In genomic region chr11:67526621-67527545, GRCm38 (mm10) we compare ENCODE assay signal across 8 mouse cellular contexts.
DNase-seq lines count a peak whose midpoint lies in the region; ATAC-seq and TF ChIP-seq lines count a peak whose summit lies in the region.

No protein-coding gene starts in this region.

- no peak overlapping the region for H3K4me2 ChIP-seq in kidney, postnatal 0 days (ENCODE audit: low read length)
- no peak overlapping the region for H3K4me2 ChIP-seq in stomach, embryonic 15.5 days
- H3K4me2 ChIP-seq in midbrain, embryonic 13.5 days (replicated peaks) = no peak overlapping the region

- H3K27ac ChIP-seq in kidney, postnatal 0 days = peak overlapping the region; percentile 38
- H3K27ac ChIP-seq in stomach, embryonic 15.5 days = peak overlapping the region; percentile 78
- H3K27ac ChIP-seq in midbrain, embryonic 13.5 days = no peak overlapping the region

- no peaks in the 10 kb centered on the region for H3K36me3 ChIP-seq in kidney, postnatal 0 days (ENCODE audit: insufficient read depth, low read length)
- H3K36me3 ChIP-seq in stomach, embryonic 15.5 days = no peaks in the 10 kb centered on the region
- no peaks in the 10 kb centered on the region for H3K36me3 ChIP-seq in midbrain, embryonic 13.5 days

- 52% methylated on average over 12 of the region's 12 CpGs for WGBS in kidney, postnatal 0 days
- 57% methylated on average over 12 of the region's 12 CpGs for WGBS in stomach, embryonic 15.5 days
- 80% methylated on average over 12 of the region's 12 CpGs for WGBS in midbrain, embryonic 13.5 days

- peak; percentile 16; the same call in 1 of the 2 replicates for TF ChIP-seq CTCF in kidney, postnatal 0 days (IDR thresholded peaks at IDR 0.05; ENCODE audit: low read depth)

- peaks cover 16% of the 10 kb centered on the region for H3K4me1 ChIP-seq in kidney, postnatal 0 days (replicated peaks; ENCODE audit: insufficient read depth, low read length)
- H3K4me1 ChIP-seq in stomach, embryonic 15.5 days = peaks cover 33% of the 10 kb centered on the region
- H3K4me1 ChIP-seq in midbrain, embryonic 13.5 days (replicated peaks) = peaks cover 10% of the 10 kb centered on the region

- no peaks in the 10 kb centered on the region for H3K9me3 ChIP-seq in kidney, postnatal 0 days (replicated peaks; ENCODE audit: low read length)
- H3K9me3 ChIP-seq in stomach, embryonic 15.5 days = no peaks in the 10 kb centered on the region
- H3K9me3 ChIP-seq in midbrain, embryonic 13.5 days = no peaks in the 10 kb centered on the region

- no peak overlapping the region for H3K4me3 ChIP-seq in kidney, postnatal 0 days (replicated peaks; ENCODE audit: low read depth, low read length)
- H3K4me3 ChIP-seq in stomach, embryonic 15.5 days (replicated peaks) = no peak overlapping the region
- no peak overlapping the region for H3K4me3 ChIP-seq in midbrain, embryonic 13.5 days (replicated peaks)

- peak; percentile 86 for ATAC-seq in kidney, postnatal 0 days (replicated peaks; ENCODE audit: low FRiP score, low read depth)
- ATAC-seq in stomach, embryonic 15.5 days (ENCODE audit: insufficient read depth, low FRiP score, low read depth) = peak; percentile 87
- ATAC-seq in midbrain, embryonic 13.5 days = no peak

- peak; percentile 23 to 35 for DNase-seq in left cerebral cortex, adult 18-20 months (ENCODE audit: low spot score in 2 of 2)
- no peak for DNase-seq in left cerebral cortex, postnatal 4 days
- DNase-seq in adrenal gland, postnatal 25 days = peak; percentile 74
- peak; percentile 68 to 76 for DNase-seq in heart, adult 9 months (ENCODE audit: low spot score in 2 of 2)
- DNase-seq in kidney, postnatal 0 days (ENCODE audit: low spot score) = peak; percentile 89
- DNase-seq in lung, postnatal 10 days = peak; percentile 89

- H3K9ac ChIP-seq in kidney, postnatal 0 days (ENCODE audit: low read depth, low read length) = no peak overlapping the region
- no peak overlapping the region for H3K9ac ChIP-seq in stomach, embryonic 15.5 days
- H3K9ac ChIP-seq in midbrain, embryonic 13.5 days (replicated peaks) = no peak overlapping the region

- intact Hi-C loops in left cerebral cortex, postnatal 4 days (cut with DNase I) = loop anchor here (5.0 kb wide), 1 partner anchor 415 kb away; no protein-coding TSS in a partner anchor

- no peaks in the 10 kb centered on the region for H3K27me3 ChIP-seq in kidney, postnatal 0 days (ENCODE audit: insufficient read depth, low read length)
- no peaks in the 10 kb centered on the region for H3K27me3 ChIP-seq in stomach, embryonic 15.5 days (replicated peaks)
- no peaks in the 10 kb centered on the region for H3K27me3 ChIP-seq in midbrain, embryonic 13.5 days
